Mouse (Mus musculus) neural tube, embryonic 15.5 days (tissue): ENCODE data around the gene Dlg2. TPM values are rescaled to one million over a fixed set of nuclear protein-coding genes. Genes with fewer than 3 reads are reported as not detected.
A peak's percentile ranks its signal among the peaks of the same experiment; 100 is the strongest.

ENCODE experiments used
- ATAC-seq: fragments of 200-750 bp; cut with Nextera tagmentation; 2 replicates; pipeline ENCODE4 v1.8.0; 2017; ENCODE audit warnings: mild to moderate bottlenecking, moderate TSS enrichment, moderate library complexity; ENCODE audit not compliant: low FRiP score
- H3K27ac ChIP-seq: fragments of 300-500 bp; sonication (generic); replicated peaks from 2 replicates; pipeline ENCODE4 v1.5.1; 2015; ENCODE audit warnings: mild to moderate bottlenecking, inconsistent platforms
- H3K27me3 ChIP-seq: fragments of 300-500 bp; sonication (generic); replicated peaks from 2 replicates; pipeline ENCODE4 v1.6.1; 2015; ENCODE audit warnings: inconsistent platforms
- H3K36me3 ChIP-seq: fragments of 300-500 bp; sonication (generic); 2 replicates; pipeline ENCODE4 v1.6.1; 2015; ENCODE audit warnings: inconsistent platforms
- H3K4me1 ChIP-seq: fragments of 300-500 bp; sonication (generic); 2 replicates; pipeline ENCODE4 v1.6.1; 2015; ENCODE audit warnings: inconsistent platforms
- H3K4me2 ChIP-seq: fragments of 300-500 bp; sonication (generic); 2 replicates; pipeline ENCODE4 v1.6.1; 2015; ENCODE audit warnings: inconsistent platforms, mild to moderate bottlenecking, moderate library complexity
- H3K4me3 ChIP-seq: fragments of 300-500 bp; sonication (generic); replicated peaks from 2 replicates; pipeline ENCODE4 v1.5.1; 2015; ENCODE audit warnings: mild to moderate bottlenecking, inconsistent platforms
- H3K9ac ChIP-seq: fragments of 300-500 bp; sonication (generic); replicated peaks from 2 replicates; pipeline ENCODE4 v1.6.1; 2015; ENCODE audit warnings: mild to moderate bottlenecking, inconsistent platforms
- H3K9me3 ChIP-seq: fragments of 300-500 bp; sonication (generic); replicated peaks from 2 replicates; pipeline ENCODE4 v1.6.1; 2016; ENCODE audit warnings: inconsistent platforms
- WGBS: fragments of 180-500 bp; shearing (Covaris S2); methylation state at CpG from one replicate; pipeline ENCODE4 v1.1.7; 2015; ENCODE audit warnings: mixed read lengths; 5-methylcytosine and 5-hydroxymethylcytosine counted together
- polyA plus RNA-seq: library from polyadenylated mRNA; unstranded; fragments of >200 nt; fragmentation: Nextera tagmentation; extraction: Ambion mirVana; gene quantifications from 2 replicates; pipeline ENCODE4 v1.2.1, GENCODE M21; 2015

Gene Dlg2
- polyA plus RNA-seq, 1 experiment from 2014 or later, result 29.9 TPM

GRCm38 (mm10) chr7:91849364-91849763, 1372.9 kb downstream of the Dlg2 start:
- no peaks in the 10 kb centered on the region for H3K36me3 ChIP-seq
- H3K9ac ChIP-seq, result no peak overlapping the region
- H3K4me2 ChIP-seq, result no peak overlapping the region
- no peaks in the 10 kb centered on the region for H3K27me3 ChIP-seq
- H3K4me3 ChIP-seq, result no peak overlapping the region
- no peak for ATAC-seq
- no peaks in the 10 kb centered on the region for H3K4me1 ChIP-seq
- H3K27ac ChIP-seq, result no peak overlapping the region
- no peaks in the 10 kb centered on the region for H3K9me3 ChIP-seq

GRCm38 (mm10) chr7:91853653-91854052, 1377.2 kb downstream of the Dlg2 start:
- 49% methylated on average over 4 of the region's 4 CpGs for WGBS
- ATAC-seq, result no peak

GRCm38 (mm10) chr7:91856931-91857330, 1380.5 kb downstream of the Dlg2 start:
- H3K27me3 ChIP-seq, result no peaks in the 10 kb centered on the region
- H3K36me3 ChIP-seq, result no peaks in the 10 kb centered on the region
- WGBS, result 93% methylated on average over 2 of the region's 2 CpGs
- no peaks in the 10 kb centered on the region for H3K9me3 ChIP-seq
- ATAC-seq, result no peak
- no peak overlapping the region for H3K4me3 ChIP-seq
- H3K4me1 ChIP-seq, result no peaks in the 10 kb centered on the region
- no peak overlapping the region for H3K9ac ChIP-seq
- H3K27ac ChIP-seq, result no peak overlapping the region
- no peak overlapping the region for H3K4me2 ChIP-seq

More at GRCm38 (mm10) chr7:91853653-91854052, 1377.2 kb downstream of the Dlg2 start:
- H3K36me3 ChIP-seq, result no peaks in the 10 kb centered on the region
- H3K27ac ChIP-seq, result peak overlapping the region; percentile 41; the same call in 1 of the 2 replicates
- no peaks in the 10 kb centered on the region for H3K4me1 ChIP-seq
- no peaks in the 10 kb centered on the region for H3K9me3 ChIP-seq
- no peaks in the 10 kb centered on the region for H3K27me3 ChIP-seq
- H3K4me2 ChIP-seq, result no peak overlapping the region
- no peak overlapping the region for H3K9ac ChIP-seq
- H3K4me3 ChIP-seq, result no peak overlapping the region

DNA sequence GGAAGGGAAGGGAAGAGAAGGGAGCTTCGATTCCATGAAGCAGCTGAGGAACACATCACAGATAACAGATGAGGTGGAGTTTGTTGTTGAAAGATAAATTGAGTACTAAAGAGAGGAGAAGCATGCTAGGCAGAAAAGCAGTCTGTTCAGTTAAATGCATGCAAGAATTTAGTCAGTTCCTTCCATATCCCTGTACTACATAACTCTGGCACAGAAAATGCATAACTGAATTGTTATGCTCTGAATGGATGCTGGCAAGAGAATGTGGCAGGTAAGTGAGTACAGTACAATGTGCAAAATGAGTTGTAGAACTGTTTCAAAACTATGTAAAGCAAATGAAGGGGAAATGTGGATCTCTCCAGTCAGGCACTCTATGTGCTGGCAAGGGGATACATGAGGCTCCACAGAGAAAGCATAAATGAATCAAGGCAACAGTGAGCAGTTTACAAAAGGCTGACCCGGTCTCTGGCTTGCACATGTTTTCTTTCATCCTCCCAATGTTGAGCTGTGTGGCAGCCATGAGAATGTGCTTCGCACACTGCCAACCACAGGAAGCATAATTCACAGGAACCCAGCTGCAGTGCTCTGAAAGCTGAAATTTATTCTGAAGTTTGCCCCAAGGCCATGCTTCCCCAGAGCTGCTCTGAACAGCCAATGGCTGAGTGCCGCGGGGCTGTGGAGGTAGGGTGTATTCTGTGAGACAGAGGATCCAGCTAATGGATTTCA, 1386.5 kb downstream of the Dlg2 start:
- Histone ChIP-seq H3K27ac (peak overlapping the region; percentile 56), H3K4me3 (no peak overlapping the region), H3K27me3 (no peaks in the 10 kb centered on the region), H3K36me3 (no peaks in the 10 kb centered on the region), H3K4me2 (no peak overlapping the region), H3K9me3 (no peaks in the 10 kb centered on the region), H3K9ac (no peak overlapping the region), H3K4me1 (peaks cover 7% of the 10 kb centered on the region)
- WGBS, result 23% methylated on average over 5 of the region's 5 CpGs
- ATAC-seq, result peak; percentile 84

DNA sequence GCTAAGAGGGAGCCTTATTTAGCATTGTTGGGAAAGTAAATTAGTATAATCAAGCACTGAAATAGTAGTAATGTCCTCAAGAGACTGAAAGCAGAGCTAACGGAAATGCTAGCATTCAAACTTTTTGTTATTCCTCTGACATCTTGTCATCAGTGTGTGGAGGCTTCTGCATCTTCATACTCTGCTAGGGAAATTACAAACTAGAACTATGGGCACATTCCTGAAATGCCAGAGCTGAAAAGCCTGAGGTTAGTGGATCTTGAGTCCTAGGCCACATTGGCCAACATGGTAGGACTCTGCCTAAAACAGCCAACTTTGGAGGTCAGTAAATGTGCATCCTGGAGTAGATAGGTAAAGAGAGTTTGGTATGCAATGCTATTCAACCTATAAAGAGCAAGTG, 1392.4 kb downstream of the Dlg2 start:
- no peak overlapping the region for H3K4me3 ChIP-seq
- H3K27me3 ChIP-seq, result no peaks in the 10 kb centered on the region
- H3K36me3 ChIP-seq, result no peaks in the 10 kb centered on the region
- H3K9ac ChIP-seq, result no peak overlapping the region
- H3K4me2 ChIP-seq, result no peak overlapping the region
- no peak for ATAC-seq
- no peak overlapping the region for H3K27ac ChIP-seq
- H3K4me1 ChIP-seq, result no peaks in the 10 kb centered on the region
- WGBS, result 75% methylated on average over 1 of the region's 1 CpGs
- H3K9me3 ChIP-seq, result no peaks in the 10 kb centered on the region

GRCm38 (mm10) chr7:91876831-91877230, 1400.4 kb downstream of the Dlg2 start:
- Histone ChIP-seq H3K27me3 (no peaks in the 10 kb centered on the region), H3K4me2 (no peak overlapping the region), H3K27ac (no peak overlapping the region), H3K9me3 (no peaks in the 10 kb centered on the region), H3K4me1 (no peaks in the 10 kb centered on the region), H3K9ac (no peak overlapping the region), H3K4me3 (no peak overlapping the region), H3K36me3 (no peaks in the 10 kb centered on the region)
- WGBS, result 69% methylated on average over 1 of the region's 1 CpGs
- no peak for ATAC-seq

DNA sequence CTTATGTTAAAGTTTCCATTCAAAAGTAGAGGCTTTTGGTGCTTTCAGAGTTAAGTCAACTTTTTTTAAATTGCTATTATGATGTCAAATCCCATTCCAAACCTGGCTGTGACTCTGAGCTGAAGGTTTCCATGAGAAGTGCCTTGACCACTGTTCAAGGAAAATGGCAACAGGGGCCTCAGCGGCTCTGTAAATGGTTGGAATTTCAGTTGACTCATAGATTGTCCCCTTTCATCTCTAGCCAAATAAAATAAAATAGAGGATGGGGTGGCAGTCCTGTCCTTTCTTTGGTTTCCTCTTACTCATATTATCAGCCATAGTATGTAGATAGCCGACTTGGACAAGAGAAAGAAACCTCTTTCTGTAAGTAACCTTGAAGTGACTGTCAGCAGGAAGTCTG, 1401.3 kb downstream of the Dlg2 start:
- H3K4me3 ChIP-seq, result no peak overlapping the region
- H3K27ac ChIP-seq, result no peak overlapping the region
- no peaks in the 10 kb centered on the region for H3K27me3 ChIP-seq
- H3K9me3 ChIP-seq, result no peaks in the 10 kb centered on the region
- H3K9ac ChIP-seq, result no peak overlapping the region
- ATAC-seq, result no peak
- H3K4me2 ChIP-seq, result no peak overlapping the region
- WGBS, result 89% methylated on average over 2 of the region's 2 CpGs
- H3K36me3 ChIP-seq, result no peaks in the 10 kb centered on the region
- no peaks in the 10 kb centered on the region for H3K4me1 ChIP-seq

DNA sequence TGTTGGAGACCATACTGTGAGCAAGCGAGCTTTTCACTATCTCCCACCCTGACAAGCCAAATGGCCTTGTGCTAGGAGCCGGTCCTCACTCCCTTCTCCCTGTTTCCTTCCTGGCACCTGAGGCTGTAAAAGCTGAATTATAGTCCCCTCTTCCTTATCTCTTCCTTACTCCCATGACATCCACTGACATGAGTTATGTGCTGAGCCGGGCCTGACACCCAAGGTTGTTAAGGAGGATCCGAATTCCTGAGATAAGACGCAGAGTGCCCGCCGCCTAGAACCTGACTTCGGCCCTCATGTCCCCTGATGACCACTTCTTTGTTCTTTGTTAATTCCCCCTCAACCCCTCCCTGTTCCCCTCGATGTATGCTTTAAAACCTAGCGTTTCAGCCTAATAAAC, 1409.9 kb downstream of the Dlg2 start:
- Histone ChIP-seq H3K36me3 (no peaks in the 10 kb centered on the region), H3K9me3 (no peaks in the 10 kb centered on the region), H3K27me3 (no peaks in the 10 kb centered on the region), H3K4me1 (no peaks in the 10 kb centered on the region), H3K27ac (no peak overlapping the region), H3K4me3 (no peak overlapping the region), H3K4me2 (no peak overlapping the region), H3K9ac (no peak overlapping the region)
- ATAC-seq, result no peak
- WGBS, result 88% methylated on average over 10 of the region's 10 CpGs

- no peak overlapping the region for H3K4me3 ChIP-seq
- H3K9ac ChIP-seq, result no peak overlapping the region
- no peak overlapping the region for H3K27ac ChIP-seq
- no peaks in the 10 kb centered on the region for H3K27me3 ChIP-seq
- H3K4me1 ChIP-seq, result no peaks in the 10 kb centered on the region
- H3K4me2 ChIP-seq, result no peak overlapping the region
- no peaks in the 10 kb centered on the region for H3K36me3 ChIP-seq
- no peaks in the 10 kb centered on the region for H3K9me3 ChIP-seq
- no peak for ATAC-seq
- 83% methylated on average over 8 of the region's 8 CpGs for WGBS
Observed at GRCm38 (mm10) chr7:91893991-91894390, 1417.5 kb downstream of the Dlg2 start.

DNA sequence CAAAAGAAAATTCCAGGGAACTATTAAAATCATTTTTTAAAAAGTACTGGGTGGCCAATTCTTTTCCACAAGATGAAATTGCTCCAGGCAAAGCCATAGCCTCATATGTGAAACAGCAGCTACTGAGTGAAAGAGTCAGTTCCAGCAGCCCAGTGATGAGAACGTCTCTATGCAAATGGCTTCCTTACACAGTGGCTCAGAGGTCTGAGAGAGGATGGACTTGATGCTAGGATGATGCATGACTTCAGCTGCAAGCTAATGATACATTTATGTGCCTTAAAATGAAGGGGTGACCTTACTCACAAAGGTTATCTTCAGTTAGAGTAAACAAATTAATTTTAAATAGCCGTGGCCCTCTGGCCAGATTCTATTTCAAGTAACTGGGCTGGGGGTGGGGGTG, 1420.5 kb downstream of the Dlg2 start:
- Histone ChIP-seq H3K4me1 (no peaks in the 10 kb centered on the region), H3K4me2 (no peak overlapping the region), H3K9me3 (no peaks in the 10 kb centered on the region), H3K27me3 (no peaks in the 10 kb centered on the region), H3K9ac (no peak overlapping the region), H3K4me3 (no peak overlapping the region), H3K27ac (no peak overlapping the region), H3K36me3 (no peaks in the 10 kb centered on the region)
- ATAC-seq, result no peak
- 45% methylated on average over 2 of the region's 2 CpGs for WGBS

DNA sequence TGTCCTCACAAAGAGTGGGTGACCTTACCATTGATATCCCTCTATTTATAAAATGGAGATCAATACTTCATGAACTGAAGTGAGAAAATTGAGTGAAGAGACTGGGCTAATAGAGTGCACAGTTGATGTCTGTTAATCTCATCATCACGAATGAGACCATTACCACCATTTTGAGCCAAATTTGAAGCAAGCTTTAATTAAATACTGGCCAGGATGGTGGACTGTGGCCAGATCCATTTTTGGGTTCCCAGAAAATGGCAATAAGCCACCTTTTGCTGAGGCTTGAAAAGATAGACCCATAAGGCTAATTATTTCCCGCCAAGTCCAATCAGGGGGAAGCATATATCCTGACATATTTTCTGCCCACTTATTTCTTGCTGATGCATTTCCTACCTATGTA, 1421.0 kb downstream of the Dlg2 start:
- no peak overlapping the region for H3K4me2 ChIP-seq
- no peak overlapping the region for H3K27ac ChIP-seq
- H3K4me1 ChIP-seq, result no peaks in the 10 kb centered on the region
- ATAC-seq, result peak; percentile 21; the same call in 1 of the 2 replicates
- no peaks in the 10 kb centered on the region for H3K36me3 ChIP-seq
- H3K27me3 ChIP-seq, result no peaks in the 10 kb centered on the region
- H3K9ac ChIP-seq, result no peak overlapping the region
- no peaks in the 10 kb centered on the region for H3K9me3 ChIP-seq
- no peak overlapping the region for H3K4me3 ChIP-seq
- WGBS, result 80% methylated on average over 2 of the region's 2 CpGs

GRCm38 (mm10) chr7:91902503-91902902, 1426.0 kb downstream of the Dlg2 start:
- H3K4me2 ChIP-seq, result no peak overlapping the region
- H3K4me1 ChIP-seq, result no peaks in the 10 kb centered on the region
- no peaks in the 10 kb centered on the region for H3K27me3 ChIP-seq
- H3K4me3 ChIP-seq, result no peak overlapping the region
- H3K27ac ChIP-seq, result no peak overlapping the region
- no peaks in the 10 kb centered on the region for H3K36me3 ChIP-seq
- 73% methylated on average over 2 of the region's 2 CpGs for WGBS
- no peak for ATAC-seq
- H3K9ac ChIP-seq, result no peak overlapping the region
- H3K9me3 ChIP-seq, result no peaks in the 10 kb centered on the region
